Comparison of ENCODE assay signal across 8 mouse cellular contexts in genomic region chr6:122811771-122812600, GRCm38 (mm10). TPM values are rescaled to one million over a fixed set of nuclear protein-coding genes. Genes with fewer than 3 reads are reported as not detected.
A peak's percentile ranks its signal among the peaks of the same experiment; 100 is the strongest.
DNase-seq lines count a peak whose midpoint lies in the region; ATAC-seq and TF ChIP-seq lines count a peak whose summit lies in the region.

No protein-coding gene starts in this region.

- peak overlapping the region; percentile 76 to 79 for H3K4me3 ChIP-seq in ES-E14 (ENCODE audit: insufficient read depth in 1 of 2, low read depth in 1 of 2, low read length in 2 of 2, poor library complexity in 1 of 2, severe bottlenecking in 1 of 2)
- H3K4me3 ChIP-seq in heart, embryonic 14.5 days (ENCODE audit: control insufficient read depth in 1 of 2, insufficient read depth in 1 of 2, low read depth in 1 of 2, low read length in 2 of 2), result peak overlapping the region; percentile 60 to 98; a peak in 3 of 4 replicates
- H3K4me3 ChIP-seq in spleen, adult 2 months (ENCODE audit: extremely low read depth, insufficient read depth, insufficient read length), result peak overlapping the region; percentile 5; the same call in 1 of the 2 replicates

- H3K27ac ChIP-seq in ES-E14 (ENCODE audit: insufficient read depth, low read depth, low read length, poor library complexity, severe bottlenecking), result no peak overlapping the region; the same call in 1 of the 2 replicates
- peak overlapping the region; percentile 99 to 100 for H3K27ac ChIP-seq in heart, embryonic 14.5 days (replicated peaks in 1 of 2; ENCODE audit: control insufficient read depth in 1 of 2, insufficient read depth in 1 of 2, low read depth in 2 of 2, low read length in 2 of 2)
- H3K27ac ChIP-seq in spleen, adult 2 months (ENCODE audit: insufficient read depth, low read length), result peak overlapping the region; percentile 100

- in situ Hi-C loops in ES-E14 (cut with MboI; ENCODE audit: low sequenced_read_pairs in 2 of 2, unreplicated experiment in 2 of 2), result no loop called here

- TF ChIP-seq POLR2A in spleen, adult 2 months (IDR thresholded peaks at IDR 0.05; ENCODE audit: low read depth, low read length), result no peak

- peak; percentile 86 for DNase-seq in A20 (ENCODE audit: low read depth, low spot score)
- no peak for DNase-seq in ES-E14 (ENCODE audit: low read depth, low spot score)
- peak; percentile 62 for DNase-seq in embryo, embryonic 10 days (ENCODE audit: low spot score)
- peak; percentile 57 to 77 for DNase-seq in kidney, postnatal 4 days
- peak; percentile 39 to 69 for DNase-seq in spleen, adult 2 months (ENCODE audit: low read depth in 1 of 2, low spot score in 2 of 2)
- no peak for DNase-seq in layer of hippocampus, adult 9-11 months

- peak overlapping the region; percentile 27; the same call in 1 of the 2 replicates for H3K9ac ChIP-seq in ES-E14 (ENCODE audit: insufficient read depth, low read depth, low read length, poor library complexity, severe bottlenecking)
- peak overlapping the region; percentile 82 for H3K9ac ChIP-seq in heart, embryonic 14.5 days (ENCODE audit: low read length)

- WGBS in heart, embryonic 14.5 days, result 25% methylated on average over 16 of the region's 16 CpGs
- WGBS in spleen, adult 2 months, result 40% methylated on average over 16 of the region's 16 CpGs

- H3K36me3 ChIP-seq in ES-E14 (ENCODE audit: control insufficient read depth, insufficient read depth, low read length, poor library complexity, severe bottlenecking), result no peaks in the 10 kb centered on the region
- no peaks in the 10 kb centered on the region for H3K36me3 ChIP-seq in heart, embryonic 14.5 days (ENCODE audit: control insufficient read depth, insufficient read depth, low read length)
- no peaks in the 10 kb centered on the region for H3K36me3 ChIP-seq in spleen, adult 2 months (ENCODE audit: control insufficient read depth, insufficient read depth, low read length)

- H3K27me3 ChIP-seq in heart, embryonic 14.5 days (ENCODE audit: control insufficient read depth, insufficient read depth, low read length), result no peaks in the 10 kb centered on the region
- H3K27me3 ChIP-seq in spleen, adult 2 months (ENCODE audit: control insufficient read depth, insufficient read depth, low read length), result no peaks in the 10 kb centered on the region

- H3K4me1 ChIP-seq in ES-E14 (ENCODE audit: control insufficient read depth in 2 of 2, insufficient read depth in 2 of 2, low read length in 2 of 2, poor library complexity in 1 of 2), result peaks cover 0 to 7% of the 10 kb centered on the region in 2 experiments; a peak in 2 of 4 replicates
- H3K4me1 ChIP-seq in heart, embryonic 14.5 days (ENCODE audit: control insufficient read depth in 2 of 2, insufficient read depth in 2 of 2, low read length in 2 of 2), result peaks cover 3 to 6% of the 10 kb centered on the region in 2 experiments; a peak in 3 of 4 replicates
- peaks cover 7% of the 10 kb centered on the region; the same call in 1 of the 2 replicates for H3K4me1 ChIP-seq in spleen, adult 2 months (ENCODE audit: control insufficient read depth, insufficient read depth, insufficient read length)

- H3K9me3 ChIP-seq in ES-E14 (ENCODE audit: control insufficient read depth, insufficient read depth, low read depth, low read length), result no peaks in the 10 kb centered on the region
- H3K9me3 ChIP-seq in heart, embryonic 14.5 days (ENCODE audit: control insufficient read depth, low read length), result no peaks in the 10 kb centered on the region

- no peak for ATAC-seq in heart, embryonic 14.5 days (ENCODE audit: insufficient number of reproducible peaks, insufficient read depth, low FRiP score, low read depth)
- ATAC-seq in megakaryocyte progenitor cell, adult 5-6 weeks (replicated peaks; ENCODE audit: poor library complexity), result peak; percentile 56

- no peak for TF ChIP-seq CTCF in spleen, adult 2 months (IDR thresholded peaks at IDR 0.05; ENCODE audit: extremely low read depth, insufficient read depth, insufficient read length, insufficient replicate concordance)

- H3K4me2 ChIP-seq in heart, embryonic 14.5 days (ENCODE audit: low read length), result peak overlapping the region; percentile 66

TF ChIP-seq in ES-E14, 5 proteins besides CTCF, POLR2A, EP300 and RAD21:
- TF ChIP-seq CHD2 (IDR thresholded peaks at IDR 0.05; ENCODE audit: low read depth, low read length), result no peak
- no peak for TF ChIP-seq HCFC1 (IDR thresholded peaks at IDR 0.05; ENCODE audit: borderline replicate concordance, insufficient read depth, low read length)
- TF ChIP-seq MAFK (IDR thresholded peaks at IDR 0.05; ENCODE audit: insufficient read depth, low read depth, low read length), result no peak
- no peak for TF ChIP-seq ZC3H11A (IDR thresholded peaks at IDR 0.05; ENCODE audit: borderline replicate concordance, low read depth, low read length)
- TF ChIP-seq ZNF384 (IDR thresholded peaks at IDR 0.05; ENCODE audit: low read depth, low read length), result no peak
TF ChIP-seq in ES-E14: peak in this region for 0.

RNA-seq across cellular contexts. Expression of gene Foxj2, which starts 7.7 kb away (rescaled TPM):
- total RNA-seq in ES-E14 (2012; rRNA removed), result 1.3 and 1.7 TPM in 2 replicates
- 7.8 and 7.9 TPM in 2 replicates for polyA plus RNA-seq in heart, embryonic 14.5 days (2014; fragmentation: Nextera tagmentation; extraction: Ambion mirVana)
- 9.9 and 10.3 TPM in 2 replicates for total RNA-seq in megakaryocyte progenitor cell, adult 5-6 weeks (2015)
- 3.0 and 3.5 TPM in 2 replicates for total RNA-seq in megakaryocyte progenitor cell, adult 5-6 weeks (2017)
- 14.8 and 16.7 TPM in 2 replicates for polyA plus RNA-seq in spleen, adult 2 months (2012; rRNA removed)

RNA-seq across cellular contexts. Expression of gene Slc2a3, which starts 10.5 kb away (rescaled TPM):
- 890 and 1,987 TPM in 2 replicates for total RNA-seq in ES-E14 (2012; rRNA removed)
- 10.3 and 10.7 TPM in 2 replicates for polyA plus RNA-seq in heart, embryonic 14.5 days (2014; fragmentation: Nextera tagmentation; extraction: Ambion mirVana)
- 7.0 and 10.0 TPM in 2 replicates for total RNA-seq in megakaryocyte progenitor cell, adult 5-6 weeks (2015)
- total RNA-seq in megakaryocyte progenitor cell, adult 5-6 weeks (2017), result 12.4 and 13.9 TPM in 2 replicates
- polyA plus RNA-seq in spleen, adult 2 months (2012; rRNA removed), result 17.8 and 18.5 TPM in 2 replicates

RNA-seq across cellular contexts. Expression of gene C3ar1, which starts 44.0 kb away (rescaled TPM):
- 0.22 TPM in 1 of 2 replicates, not detected in the other for total RNA-seq in ES-E14 (2012; rRNA removed)
- 3.1 and 4.2 TPM in 2 replicates for polyA plus RNA-seq in heart, embryonic 14.5 days (2014; fragmentation: Nextera tagmentation; extraction: Ambion mirVana)
- total RNA-seq in megakaryocyte progenitor cell, adult 5-6 weeks (2015), result 0.05 TPM in 1 of 2 replicates, not detected in the other
- total RNA-seq in megakaryocyte progenitor cell, adult 5-6 weeks (2017), result not detected in 2 replicates
- 0.33 and 0.45 TPM in 2 replicates for polyA plus RNA-seq in spleen, adult 2 months (2012; rRNA removed)

Comparison
In these comparisons a context has a peak if more than half of its experiments do, and no peak if none do; other contexts are left out.
1. DNase-seq: peak in A20 (single experiment), embryo, embryonic 10 days (single experiment), kidney, postnatal 4 days (2 of 2) and spleen, adult 2 months (2 of 2); none in ES-E14 (single experiment) and layer of hippocampus, adult 9-11 months (single experiment).
2. H3K4me3 ChIP-seq: peak in every context shown above with its lines; median percentile 79 in heart, embryonic 14.5 days; 78 in ES-E14; 5 in spleen, adult 2 months.
3. RNA of gene Slc2a3, which starts 10.5 kb away (total RNA-seq): 890 to 1,987 TPM in ES-E14; 7.0 to 13.9 TPM in megakaryocyte progenitor cell, adult 5-6 weeks; every median in the first group is over 10 times any median in the second.